Comparison of ENCODE assay signal across 10 mouse cellular contexts in the genomic region with DNA sequence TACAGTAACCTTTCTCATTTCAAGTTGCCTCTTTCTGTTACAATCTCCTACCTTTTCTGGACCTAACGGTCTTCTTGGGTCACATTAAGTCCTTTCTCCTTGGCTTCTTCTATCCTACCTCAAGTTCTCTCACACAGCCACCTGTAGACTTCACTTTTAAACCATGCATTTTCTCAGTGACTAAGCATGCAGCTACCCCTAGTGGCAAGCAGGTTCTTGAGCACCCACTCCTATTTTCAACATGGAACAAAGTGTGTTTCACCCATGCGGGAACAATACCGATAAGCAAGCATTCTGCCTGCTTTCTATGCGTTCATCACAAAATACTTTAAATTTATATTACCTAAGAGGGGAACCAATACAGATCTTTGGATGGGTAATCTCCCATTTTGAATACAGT.
DNase-seq lines count a peak whose midpoint lies in the region; ATAC-seq and TF ChIP-seq lines count a peak whose summit lies in the region.
"Had no signal": no experiment of that assay in that cellular context is flagged by ENCODE, and none has a peak within 500 bp of the region (broad histone marks: within the 10 kb centered on the region; RNA-seq: fewer than 3 reads in every experiment).

No protein-coding gene starts in this region.

- H3K4me1 ChIP-seq in forebrain, embryonic 16.5 days (replicated peaks; ENCODE audit: control insufficient read depth, insufficient read depth, low read length), result no peaks in the 10 kb centered on the region
- no peaks in the 10 kb centered on the region for H3K4me1 ChIP-seq in forebrain, embryonic 15.5 days
- no peaks in the 10 kb centered on the region for H3K4me1 ChIP-seq in cortical plate, adult 2 months (ENCODE audit: control insufficient read depth, insufficient read depth, low read length)
- H3K4me1 ChIP-seq: liver, embryonic 13.5 days; midbrain, embryonic 12.5 days had no signal

- H3K27ac ChIP-seq in forebrain, embryonic 16.5 days (ENCODE audit: low read length), result no peak overlapping the region
- no peak overlapping the region for H3K27ac ChIP-seq in forebrain, embryonic 15.5 days (replicated peaks)
- H3K27ac ChIP-seq in cortical plate, adult 2 months (ENCODE audit: insufficient read depth, low read length), result no peak overlapping the region
- H3K27ac ChIP-seq: liver, embryonic 13.5 days; midbrain, embryonic 12.5 days had no signal

- no peak overlapping the region for H3K9ac ChIP-seq in forebrain, embryonic 16.5 days (replicated peaks; ENCODE audit: low read depth, low read length)
- no peak overlapping the region for H3K9ac ChIP-seq in forebrain, embryonic 15.5 days (replicated peaks)
- H3K9ac ChIP-seq: liver, embryonic 13.5 days; midbrain, embryonic 12.5 days had no signal

- no peak overlapping the region for H3K4me2 ChIP-seq in forebrain, embryonic 16.5 days (ENCODE audit: low read length)
- no peak overlapping the region for H3K4me2 ChIP-seq in forebrain, embryonic 15.5 days (replicated peaks)
- H3K4me2 ChIP-seq: liver, embryonic 13.5 days; midbrain, embryonic 12.5 days had no signal

- no peaks in the 10 kb centered on the region for H3K27me3 ChIP-seq in forebrain, embryonic 16.5 days (replicated peaks; ENCODE audit: control insufficient read depth, insufficient read depth, low read length)
- no peaks in the 10 kb centered on the region for H3K27me3 ChIP-seq in forebrain, embryonic 15.5 days
- H3K27me3 ChIP-seq: liver, embryonic 13.5 days; midbrain, embryonic 12.5 days had no signal

- no peaks in the 10 kb centered on the region for H3K9me3 ChIP-seq in forebrain, embryonic 16.5 days (ENCODE audit: control insufficient read depth, low read length)
- H3K9me3 ChIP-seq in forebrain, embryonic 15.5 days, result no peaks in the 10 kb centered on the region
- H3K9me3 ChIP-seq: liver, embryonic 13.5 days; midbrain, embryonic 12.5 days had no signal

- 87% methylated on average over 4 of the region's 4 CpGs for WGBS in forebrain, embryonic 16.5 days
- 92% methylated on average over 4 of the region's 4 CpGs for WGBS in forebrain, embryonic 15.5 days

- DNase-seq in left cerebral cortex, adult 18-20 months (ENCODE audit: low spot score in 2 of 2), result peak; percentile 6 to 14
- DNase-seq in left cerebral cortex, postnatal 4 days, result no peak
- peak; percentile 12 for DNase-seq in A20 (ENCODE audit: low read depth, low spot score)
- no peak for DNase-seq in gastrocnemius, postnatal 14 days
- DNase-seq in lung, postnatal 14 days, result no peak
- DNase-seq: liver, embryonic 13.5 days had no signal

- ATAC-seq in forebrain, embryonic 16.5 days, result 0 out of 2 replicates have a peak, but pooled peaks have one; percentile 36
- no peak for ATAC-seq in forebrain, embryonic 15.5 days (replicated peaks)

- TF ChIP-seq CTCF in cortical plate, adult 2 months (IDR thresholded peaks at IDR 0.05; ENCODE audit: extremely low read depth, insufficient read depth, low read length), result peak; percentile 81

- H3K36me3 ChIP-seq in forebrain, embryonic 16.5 days (ENCODE audit: control insufficient read depth, insufficient read depth), result no peaks in the 10 kb centered on the region
- no peaks in the 10 kb centered on the region for H3K36me3 ChIP-seq in forebrain, embryonic 15.5 days
- H3K36me3 ChIP-seq: liver, embryonic 13.5 days had no signal

- intact Hi-C loops in left cerebral cortex, postnatal 4 days (cut with DNase I), result loop anchor here (5.0 kb wide), 1 partner anchor 706 kb away; no protein-coding TSS in a partner anchor
- intact Hi-C loops in gastrocnemius, postnatal 14 days (cut with DNase I; ENCODE audit: low total_unique reads), result no loop called here

- no peak overlapping the region for H3K4me3 ChIP-seq in forebrain, embryonic 16.5 days (replicated peaks; ENCODE audit: low read length)
- no peak overlapping the region for H3K4me3 ChIP-seq in forebrain, embryonic 15.5 days
- no peak overlapping the region for H3K4me3 ChIP-seq in cortical plate, adult 2 months (ENCODE audit: insufficient read depth, low read length)
- H3K4me3 ChIP-seq: liver, embryonic 13.5 days; midbrain, embryonic 12.5 days had no signal

- TF ChIP-seq POLR2A in cortical plate, adult 2 months (IDR thresholded peaks at IDR 0.05; ENCODE audit: extremely low read depth, insufficient read depth, low read length), result no peak

Comparison
In these comparisons a context has a peak if more than half of its experiments do, and no peak if none do; other contexts are left out.
1. DNase-seq: peak in left cerebral cortex, adult 18-20 months (2 of 2) and A20 (single experiment); none in left cerebral cortex, postnatal 4 days (single experiment), gastrocnemius, postnatal 14 days (single experiment) and lung, postnatal 14 days (single experiment).